16 mouse cellular contexts compared by ENCODE assay signal in the genomic region with DNA sequence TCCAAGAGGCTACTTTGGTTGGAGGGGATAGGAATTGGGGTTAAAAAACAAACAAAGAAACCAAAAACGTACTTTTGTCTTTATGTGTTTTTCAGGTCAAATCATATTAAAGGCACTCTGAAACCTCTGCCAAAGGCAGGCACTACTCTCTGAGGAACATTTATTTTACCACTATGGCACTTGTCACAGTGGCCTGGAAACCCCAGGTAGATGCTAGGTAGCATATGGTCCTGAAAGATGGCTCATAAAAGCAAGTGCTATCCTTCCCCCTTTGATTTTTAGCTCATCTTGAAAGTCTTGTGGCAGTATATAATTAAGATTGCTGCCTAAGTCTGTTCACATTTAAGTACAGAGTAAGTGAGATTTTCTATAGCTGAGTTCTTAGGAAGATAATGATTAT.
"Had no signal": no experiment of that assay in that cellular context is flagged by ENCODE, and none has a peak within 500 bp of the region (broad histone marks: within the 10 kb centered on the region; RNA-seq: fewer than 3 reads in every experiment).

No protein-coding gene starts in this region.

- H3K27ac ChIP-seq: lung, embryonic 15.5 days; macrophage; midbrain, embryonic 13.5 days; midbrain, embryonic 15.5 days; neural tube, embryonic 12.5 days; stomach, embryonic 15.5 days; stomach, postnatal 0 days had no signal

- H3K4me2 ChIP-seq: lung, embryonic 15.5 days; midbrain, embryonic 11.5 days; midbrain, embryonic 13.5 days; midbrain, embryonic 15.5 days; neural tube, embryonic 12.5 days; stomach, embryonic 15.5 days had no signal

- H3K4me1 ChIP-seq: lung, embryonic 15.5 days; midbrain, embryonic 13.5 days; midbrain, embryonic 15.5 days; neural tube, embryonic 12.5 days; stomach, embryonic 15.5 days had no signal

- ATAC-seq: lung, postnatal 0 days; midbrain, embryonic 13.5 days; midbrain, embryonic 15.5 days had no signal

- H3K27me3 ChIP-seq: lung, embryonic 15.5 days; megakaryocyte, embryonic 14.5 days; midbrain, embryonic 13.5 days; midbrain, embryonic 15.5 days; neural tube, embryonic 12.5 days; stomach, embryonic 15.5 days had no signal

- DNase-seq: lung, postnatal 14 days; lung, postnatal 36 days; right cerebral cortex, postnatal 14 days; thymus, adult 2 months; thymus, postnatal 25 days; thymus, postnatal 4 days had no signal

- H3K4me3 ChIP-seq: lung, embryonic 15.5 days; megakaryocyte, embryonic 14.5 days; midbrain, embryonic 13.5 days; midbrain, embryonic 15.5 days; neural tube, embryonic 12.5 days; stomach, embryonic 15.5 days had no signal

- H3K9me3 ChIP-seq: lung, embryonic 15.5 days; megakaryocyte, embryonic 14.5 days; midbrain, embryonic 13.5 days; midbrain, embryonic 15.5 days; neural tube, embryonic 12.5 days; stomach, embryonic 15.5 days had no signal

- H3K9ac ChIP-seq: lung, embryonic 15.5 days; midbrain, embryonic 13.5 days; midbrain, embryonic 15.5 days; neural tube, embryonic 12.5 days; stomach, embryonic 15.5 days had no signal
